Mouse (Mus musculus): ENCODE measurements at regions not wholly inside any gene's neighbourhood (a gene's known extent, or its start where the extent isn't known, plus 50 kb on each side); places are given as distances from the start of the nearest gene placed in this dataset.

GRCm38 (mm10) chr11:8109286-8109685 lies 555.0 kb downstream of the Tns3 start:
- TF ChIP-seq CTCF (conservative IDR thresholded peaks at IDR 0.05; ENCODE audit: insufficient read depth, insufficient read length, low read depth, low read length), result no peak
- no peak for TF ChIP-seq POLR2A (IDR thresholded peaks at IDR 0.05; ENCODE audit: low read depth, low read length)
